Mouse (Mus musculus): Measurements from ENCODE around the gene Gpr89. TPM values are rescaled to one million over a fixed set of nuclear protein-coding genes. Genes with fewer than 3 reads are reported as not detected.

The Gpr89 gene
- total and polyA plus RNA-seq, 2 experiments from 2014 or later, result 21.7 to 30.0 TPM

- Histone ChIP-seq H3K36me3 (replicated peaks; ENCODE audit: control insufficient read depth, insufficient read depth, low read length) (no peaks in the 10 kb centered on the region), H3K4me3 (ENCODE audit: low read depth, low read length) (no peak overlapping the region), H3K9me3 (replicated peaks; ENCODE audit: control insufficient read depth, low read length) (no peaks in the 10 kb centered on the region), H3K4me2 (ENCODE audit: low read depth, low read length) (no peak overlapping the region), H3K27me3 (ENCODE audit: control insufficient read depth, insufficient read depth, low read length) (no peaks in the 10 kb centered on the region), H3K4me1 (ENCODE audit: control insufficient read depth, insufficient read depth) (no peaks in the 10 kb centered on the region), H3K27ac (ENCODE audit: low read depth) (no peak overlapping the region), H3K9ac (replicated peaks; ENCODE audit: low read depth, low read length) (no peak overlapping the region)
- no peak for TF ChIP-seq CTCF (IDR thresholded peaks at IDR 0.05; ENCODE audit: low read depth)
- no peak for TF ChIP-seq EP300 (IDR thresholded peaks at IDR 0.05; ENCODE audit: low read depth)
- no peak for ATAC-seq (ENCODE audit: insufficient read depth, low read depth)
- 93% methylated on average over 6 of the region's 6 CpGs for WGBS
- no peak for DNase-seq (ENCODE audit: low spot score)
Observed at GRCm38 (mm10) chr3:96845191-96845590, 60.0 kb downstream of the Gpr89 start.

- 89% methylated on average over 7 of the region's 7 CpGs for WGBS
- Histone ChIP-seq H3K36me3 (replicated peaks; ENCODE audit: control insufficient read depth, insufficient read depth, low read length) (no peaks in the 10 kb centered on the region), H3K27ac (ENCODE audit: low read depth) (no peak overlapping the region), H3K4me1 (ENCODE audit: control insufficient read depth, insufficient read depth) (no peaks in the 10 kb centered on the region), H3K4me3 (ENCODE audit: low read depth, low read length) (no peak overlapping the region), H3K9me3 (replicated peaks; ENCODE audit: control insufficient read depth, low read length) (no peaks in the 10 kb centered on the region), H3K9ac (replicated peaks; ENCODE audit: low read depth, low read length) (no peak overlapping the region), H3K4me2 (ENCODE audit: low read depth, low read length) (no peak overlapping the region), H3K27me3 (ENCODE audit: control insufficient read depth, insufficient read depth, low read length) (no peaks in the 10 kb centered on the region)
- DNase-seq (ENCODE audit: low spot score), result no peak
- no peak for ATAC-seq (ENCODE audit: insufficient read depth, low read depth)
- no peak for TF ChIP-seq EP300 (IDR thresholded peaks at IDR 0.05; ENCODE audit: low read depth)
- TF ChIP-seq CTCF (IDR thresholded peaks at IDR 0.05; ENCODE audit: low read depth), result no peak
Observed at GRCm38 (mm10) chr3:96838996-96839645, 66.0 kb downstream of the Gpr89 start.

GRCm38 (mm10) chr3:96836414-96836813 is 68.7 kb downstream of the Gpr89 start:
- H3K4me2 ChIP-seq (ENCODE audit: low read depth, low read length), result no peak overlapping the region
- no peaks in the 10 kb centered on the region for H3K36me3 ChIP-seq (replicated peaks; ENCODE audit: control insufficient read depth, insufficient read depth, low read length)
- 0 out of 2 replicates have a peak, but pooled peaks cover 3% of the 10 kb centered on the region for H3K27me3 ChIP-seq (ENCODE audit: control insufficient read depth, insufficient read depth, low read length)
- ATAC-seq (ENCODE audit: insufficient read depth, low read depth) (no peak; the same call in 1 of the 2 replicates), DNase-seq (ENCODE audit: low spot score) (no peak)
- H3K27ac ChIP-seq (ENCODE audit: low read depth), result no peak overlapping the region
- H3K4me3 ChIP-seq (ENCODE audit: low read depth, low read length), result no peak overlapping the region
- 25% methylated on average over 2 of the region's 2 CpGs for WGBS
- no peaks in the 10 kb centered on the region for H3K4me1 ChIP-seq (ENCODE audit: control insufficient read depth, insufficient read depth)
- no peaks in the 10 kb centered on the region for H3K9me3 ChIP-seq (replicated peaks; ENCODE audit: control insufficient read depth, low read length)
- TF ChIP-seq EP300 (IDR thresholded peaks at IDR 0.05; ENCODE audit: low read depth), result no peak
- no peak for TF ChIP-seq CTCF (IDR thresholded peaks at IDR 0.05; ENCODE audit: low read depth)
- H3K9ac ChIP-seq (replicated peaks; ENCODE audit: low read depth, low read length), result no peak overlapping the region

- Histone ChIP-seq H3K27me3 (ENCODE audit: control insufficient read depth, insufficient read depth, low read length) (0 out of 2 replicates have a peak, but pooled peaks cover 3% of the 10 kb centered on the region), H3K27ac (ENCODE audit: low read depth) (no peak overlapping the region), H3K4me1 (ENCODE audit: control insufficient read depth, insufficient read depth) (no peaks in the 10 kb centered on the region), H3K36me3 (replicated peaks; ENCODE audit: control insufficient read depth, insufficient read depth, low read length) (no peaks in the 10 kb centered on the region), H3K4me2 (ENCODE audit: low read depth, low read length) (no peak overlapping the region), H3K9me3 (replicated peaks; ENCODE audit: control insufficient read depth, low read length) (no peaks in the 10 kb centered on the region), H3K4me3 (ENCODE audit: low read depth, low read length) (no peak overlapping the region), H3K9ac (replicated peaks; ENCODE audit: low read depth, low read length) (no peak overlapping the region)
- no peak for DNase-seq (ENCODE audit: low spot score)
- no peak for ATAC-seq (ENCODE audit: insufficient read depth, low read depth)
- 75% methylated on average over 7 of the region's 7 CpGs for WGBS
- no peak for TF ChIP-seq EP300 (IDR thresholded peaks at IDR 0.05; ENCODE audit: low read depth)
- TF ChIP-seq CTCF (IDR thresholded peaks at IDR 0.05; ENCODE audit: low read depth), result no peak
Observed at GRCm38 (mm10) chr3:96834587-96835348, 70.4 kb downstream of the Gpr89 start.

GRCm38 (mm10) chr3:96832930-96833329 is 72.2 kb downstream of the Gpr89 start:
- WGBS, result 38% methylated on average over 5 of the region's 5 CpGs
- DNase-seq (ENCODE audit: low spot score) (no peak), ATAC-seq (ENCODE audit: insufficient read depth, low read depth) (no peak)
- no peaks in the 10 kb centered on the region for H3K36me3 ChIP-seq (replicated peaks; ENCODE audit: control insufficient read depth, insufficient read depth, low read length)
- no peak overlapping the region for H3K4me3 ChIP-seq (ENCODE audit: low read depth, low read length)
- TF ChIP-seq EP300 (IDR thresholded peaks at IDR 0.05; ENCODE audit: low read depth) (no peak), CTCF (IDR thresholded peaks at IDR 0.05; ENCODE audit: low read depth) (no peak)
- no peak overlapping the region for H3K27ac ChIP-seq (ENCODE audit: low read depth)
- no peaks in the 10 kb centered on the region for H3K9me3 ChIP-seq (replicated peaks; ENCODE audit: control insufficient read depth, low read length)
- H3K27me3 ChIP-seq (ENCODE audit: control insufficient read depth, insufficient read depth, low read length), result 0 out of 2 replicates have a peak, but pooled peaks cover 3% of the 10 kb centered on the region
- no peak overlapping the region for H3K4me2 ChIP-seq (ENCODE audit: low read depth, low read length)
- no peaks in the 10 kb centered on the region for H3K4me1 ChIP-seq (ENCODE audit: control insufficient read depth, insufficient read depth)
- no peak overlapping the region for H3K9ac ChIP-seq (replicated peaks; ENCODE audit: low read depth, low read length)
